Mouse (Mus musculus) heart, postnatal 25 days (tissue): ENCODE measurements around the gene Stk24. TPM values are rescaled to one million over a fixed set of nuclear protein-coding genes. Genes with fewer than 3 reads are reported as not detected.

Source experiments
- DNase-seq: peaks from one replicate; pipeline ENCODE4 v3.0.0; 2022; ENCODE audit warnings: low spot score
- intact Hi-C: fragments of 180-260 bp; cut with DNase I; formaldehyde crosslinking; loops from one replicate; pipeline ENCODE4 v1.15.1; 2025
- total RNA-seq, 2 experiments: library from RNA; stranded (reverse); gene quantifications; 2 replicates each; pipeline ENCODE4 v1.2.3; 2021

The Stk24 gene
- total RNA-seq, 2 experiments from 2014 or later: 67.1 to 78.4 TPM

DNA sequence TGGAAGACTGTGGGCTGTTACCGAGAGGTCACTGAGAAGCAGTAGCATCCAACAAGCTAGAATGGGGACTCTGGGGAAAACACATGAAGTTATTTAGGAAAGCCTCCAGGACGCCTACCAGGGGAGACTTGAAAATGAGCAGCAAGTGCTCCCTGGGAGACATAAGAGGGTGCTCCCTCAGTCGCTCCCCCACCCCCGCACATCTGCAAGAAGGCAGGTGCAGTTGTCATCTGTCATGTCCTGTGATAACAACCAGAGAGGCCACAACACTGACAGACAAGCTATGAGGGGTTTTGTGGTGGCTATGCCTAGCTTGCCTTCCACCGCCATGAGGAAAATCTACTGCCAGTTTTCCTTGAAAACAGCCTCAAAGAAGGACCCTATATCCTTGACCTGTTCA is 57.7 kb downstream of the Stk24 start:
- no peak for DNase-seq
- intact Hi-C loops: no loop called here

DNA sequence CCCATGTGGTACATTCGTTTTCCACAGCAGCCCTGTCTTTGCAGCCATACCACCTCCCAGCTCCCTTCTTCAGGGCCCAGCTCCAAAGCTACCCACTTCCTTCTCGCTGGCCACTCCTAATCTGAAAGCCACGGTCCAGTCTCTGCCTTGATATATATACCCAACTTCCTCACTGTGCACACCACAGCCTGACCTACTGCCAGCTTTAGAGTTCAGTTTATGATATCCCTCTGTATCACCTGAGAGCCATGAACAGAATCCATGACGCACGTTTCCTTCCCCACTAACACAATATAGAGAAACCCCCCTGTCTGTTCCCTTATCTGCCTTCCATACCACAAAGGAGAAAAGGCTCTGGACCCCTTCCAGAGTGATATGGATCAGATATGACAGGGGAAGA is 61.4 kb downstream of the Stk24 start:
- DNase-seq: no peak
- intact Hi-C loops: no loop called here

DNA sequence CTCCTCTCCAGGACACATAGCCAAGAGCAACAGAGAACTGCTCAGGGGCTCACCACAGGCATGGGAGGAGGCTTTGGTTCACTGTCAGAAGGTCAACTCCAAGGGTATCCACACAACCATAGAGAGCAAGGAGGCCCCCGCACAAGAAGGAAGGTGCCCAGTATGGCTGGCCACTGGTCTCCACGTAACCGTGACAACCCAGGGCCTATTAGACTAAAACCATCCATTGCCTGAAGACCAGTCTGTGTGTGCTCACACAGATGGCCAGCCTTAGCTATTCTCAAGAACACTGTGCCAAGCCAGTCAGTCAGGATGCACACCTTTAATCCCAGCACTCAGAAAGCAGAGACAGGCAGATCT is 62.5 kb downstream of the Stk24 start:
- DNase-seq: no peak
- intact Hi-C loops: no loop called here

DNA sequence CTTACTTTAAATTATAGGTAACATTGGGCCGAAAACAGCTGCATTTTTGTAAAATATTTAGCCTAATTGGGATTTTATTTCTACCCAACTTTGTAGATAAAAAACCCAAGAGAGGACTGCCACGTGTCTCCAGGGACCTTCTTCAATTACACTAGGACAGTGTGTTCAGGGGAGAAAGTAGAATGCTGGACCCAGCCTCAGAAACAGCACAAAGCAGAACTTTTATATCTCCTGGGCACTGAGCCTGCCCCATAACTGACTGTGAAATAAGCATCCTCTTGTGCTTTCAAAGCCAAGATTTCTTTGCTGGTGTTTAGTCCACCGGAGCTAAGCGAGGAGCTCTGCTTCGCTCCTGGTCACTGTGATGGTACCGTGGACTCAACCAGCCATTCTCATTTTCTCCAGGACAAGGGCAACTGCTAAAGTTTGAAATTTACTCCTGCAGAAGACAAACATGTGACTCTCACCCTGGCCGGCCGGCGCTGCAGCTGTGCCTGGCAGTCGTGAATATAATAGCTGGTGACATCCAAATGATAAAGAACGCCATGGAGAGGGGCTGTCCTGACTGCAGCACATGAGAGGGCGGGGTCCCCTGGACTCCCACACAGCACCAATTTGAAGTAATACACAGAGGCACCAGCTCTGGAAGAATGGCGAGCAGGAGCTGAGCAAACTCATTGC is 63.0 kb downstream of the Stk24 start:
- DNase-seq: no peak
- intact Hi-C loops: no loop called here

DNA sequence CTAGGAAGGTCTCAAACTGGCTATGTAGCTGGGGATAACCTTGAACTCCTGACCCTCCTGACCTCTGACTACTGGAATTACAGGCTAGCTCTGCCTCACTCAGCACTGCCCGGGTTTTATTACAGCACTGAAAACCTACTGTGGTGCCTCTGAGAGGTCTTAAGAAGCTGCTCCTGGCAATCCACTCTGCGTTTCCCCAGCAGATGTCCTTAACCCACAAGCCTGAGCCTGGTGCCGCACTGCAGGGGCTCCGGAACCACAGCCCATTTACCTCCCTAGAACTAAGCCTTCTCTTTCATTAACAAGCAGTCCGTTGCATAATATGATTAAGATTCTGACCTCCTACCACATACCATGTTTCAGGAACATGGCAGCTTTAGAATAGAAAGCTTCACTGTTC is 63.7 kb downstream of the Stk24 start:
- intact Hi-C loops: no loop called here
- no peak for DNase-seq

DNA sequence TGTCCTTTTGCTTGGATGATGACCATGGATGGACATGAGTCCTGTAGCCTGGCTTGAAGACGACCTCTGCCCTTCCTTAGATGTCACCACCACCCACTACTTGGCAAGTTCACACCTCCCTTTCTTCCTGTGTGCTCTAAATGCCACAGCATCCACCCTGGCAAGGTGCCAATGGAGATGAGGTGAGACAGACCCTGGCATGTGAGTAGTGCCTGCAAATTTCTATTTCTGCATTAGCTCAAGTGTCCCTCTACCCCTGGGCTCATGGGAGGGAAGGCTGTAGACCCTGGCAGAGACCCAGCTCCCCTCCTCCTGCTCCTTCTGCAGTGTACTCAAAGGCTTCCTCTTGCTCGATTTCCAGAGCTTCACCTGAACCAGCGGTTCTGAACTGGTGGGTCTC is 64.9 kb downstream of the Stk24 start:
- no peak for DNase-seq
- intact Hi-C loops: no loop called here

DNA sequence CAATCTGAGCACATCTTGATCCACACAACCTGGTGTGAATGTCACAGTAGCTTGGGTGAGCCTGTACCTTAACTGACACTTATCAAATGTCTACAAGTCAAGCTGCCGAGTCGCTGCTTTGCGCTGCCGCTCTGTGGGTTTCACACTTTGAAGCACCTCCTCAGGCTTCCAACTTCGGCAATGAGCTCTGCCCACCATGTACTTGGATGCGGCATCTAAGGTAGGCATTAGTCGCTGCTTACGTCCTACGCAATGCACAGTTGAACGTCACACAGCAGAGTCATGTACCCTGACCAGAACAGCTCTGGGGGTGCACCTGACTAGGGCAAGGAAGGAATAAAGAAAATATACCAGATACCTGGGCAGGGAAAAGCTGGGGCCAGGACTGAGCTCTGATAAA is 66.5 kb downstream of the Stk24 start:
- intact Hi-C loops: no loop called here
- DNase-seq: no peak

DNA sequence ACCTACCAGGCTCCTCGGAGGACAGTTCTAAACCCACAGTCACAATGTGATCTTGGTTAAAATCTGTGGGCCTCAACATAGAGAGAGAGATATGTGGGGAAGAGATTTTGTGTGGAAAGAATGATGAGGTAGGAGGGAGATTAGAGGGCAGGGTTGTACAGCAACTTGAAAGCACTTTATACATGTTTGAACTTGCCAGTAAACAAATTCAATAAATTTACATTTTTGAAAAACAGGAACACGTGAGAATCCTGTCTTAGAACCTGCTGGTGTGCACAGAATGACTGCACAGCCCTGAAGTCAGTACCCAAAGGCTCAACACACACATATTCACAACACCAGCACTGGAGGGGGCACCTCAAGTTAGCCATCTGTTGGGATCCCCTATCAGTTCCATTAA is 68.7 kb downstream of the Stk24 start:
- intact Hi-C loops: no loop called here
- DNase-seq: no peak

DNA sequence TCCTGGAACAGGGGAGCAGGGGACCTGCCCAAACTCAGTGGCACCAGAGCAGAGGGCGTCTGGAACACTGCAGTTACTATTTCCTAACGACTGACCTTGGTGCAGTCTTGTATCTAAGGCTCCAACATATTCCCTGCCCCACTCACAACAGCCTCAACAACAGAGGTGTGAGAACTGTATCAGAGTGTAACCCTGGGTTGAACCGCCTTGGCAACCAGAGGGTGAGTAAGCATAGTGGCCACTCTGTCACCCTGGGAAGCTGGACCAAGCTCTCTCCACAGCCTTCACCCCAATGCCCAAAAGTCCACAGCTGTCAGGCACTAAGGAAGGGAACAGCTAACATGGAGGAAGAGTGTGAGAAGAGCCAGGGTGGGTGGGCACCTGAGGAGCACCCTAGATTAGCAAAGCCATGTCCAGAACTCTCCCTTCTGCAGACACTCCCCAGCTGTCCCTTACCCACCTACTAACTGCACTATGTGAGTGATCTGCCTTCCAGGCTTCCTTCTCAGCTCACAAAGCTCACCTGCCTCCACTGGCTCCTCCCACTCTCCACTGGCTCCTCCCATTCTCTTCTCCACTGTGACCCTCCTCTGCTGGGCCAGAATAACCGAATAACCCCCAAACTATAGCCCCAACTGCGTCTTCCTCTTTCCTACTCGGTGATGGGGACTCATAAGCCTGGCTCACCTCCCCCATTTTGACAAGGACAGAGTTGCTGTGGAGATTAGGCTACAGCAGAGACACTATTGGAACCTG is 69.3 kb downstream of the Stk24 start:
- intact Hi-C loops: no loop called here
- DNase-seq: no peak

DNA sequence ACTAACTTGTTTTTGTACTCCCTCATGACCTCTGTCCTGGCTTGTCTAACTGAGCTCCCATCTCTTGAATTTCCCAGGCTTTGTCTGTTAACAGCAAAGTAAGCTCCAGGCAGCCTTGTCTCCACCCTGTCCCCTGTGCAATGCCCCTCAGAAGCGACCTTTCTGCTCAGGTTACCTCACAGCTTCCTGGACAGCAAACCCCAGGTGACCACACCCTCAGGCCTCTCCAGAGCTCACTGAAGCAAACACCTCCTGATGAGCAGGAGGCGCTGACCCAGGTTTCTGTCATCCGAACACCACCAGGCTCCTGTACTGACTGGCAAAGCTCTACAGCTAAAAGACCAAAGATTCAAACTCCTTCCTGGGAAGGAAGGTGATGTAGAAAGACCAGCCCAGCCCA is 69.9 kb downstream of the Stk24 start:
- no peak for DNase-seq
- intact Hi-C loops: no loop called here

DNA sequence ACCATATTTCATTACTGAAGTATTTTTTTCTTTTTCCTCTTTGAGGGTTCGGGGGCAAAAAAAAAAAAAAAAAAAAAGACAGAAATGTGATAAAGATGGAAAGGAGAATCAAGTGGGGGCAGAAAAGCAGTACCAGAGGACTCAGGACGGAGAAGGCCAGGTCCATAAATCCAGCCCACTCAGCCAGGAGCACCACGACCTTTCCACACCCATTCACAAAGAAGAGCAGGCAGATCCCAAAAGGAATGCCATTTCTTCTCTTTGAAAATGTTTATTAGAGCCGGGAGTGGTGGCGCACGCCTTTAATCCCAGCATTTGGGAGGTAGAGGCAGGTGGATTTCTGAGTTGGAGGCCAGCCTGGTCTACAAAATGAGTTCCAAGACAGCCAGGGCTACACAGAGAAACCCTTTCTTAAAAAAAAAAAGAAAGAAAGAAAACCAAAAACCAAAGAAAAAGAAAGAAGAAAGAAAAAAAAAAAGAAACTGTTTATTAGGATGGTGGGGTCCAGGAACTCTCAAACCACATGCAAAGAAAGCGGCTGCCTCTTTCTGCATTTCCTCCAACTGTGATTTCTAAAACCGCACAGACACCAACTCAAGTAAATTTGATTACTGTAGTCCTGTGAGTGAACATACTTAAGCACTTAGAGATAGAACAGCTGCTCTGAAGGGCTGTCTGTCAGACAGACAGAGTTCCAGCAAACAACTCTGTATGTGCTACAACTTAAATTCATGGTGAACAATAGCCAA is 74.3 kb downstream of the Stk24 start:
- intact Hi-C loops: no loop called here
- no peak for DNase-seq

DNA sequence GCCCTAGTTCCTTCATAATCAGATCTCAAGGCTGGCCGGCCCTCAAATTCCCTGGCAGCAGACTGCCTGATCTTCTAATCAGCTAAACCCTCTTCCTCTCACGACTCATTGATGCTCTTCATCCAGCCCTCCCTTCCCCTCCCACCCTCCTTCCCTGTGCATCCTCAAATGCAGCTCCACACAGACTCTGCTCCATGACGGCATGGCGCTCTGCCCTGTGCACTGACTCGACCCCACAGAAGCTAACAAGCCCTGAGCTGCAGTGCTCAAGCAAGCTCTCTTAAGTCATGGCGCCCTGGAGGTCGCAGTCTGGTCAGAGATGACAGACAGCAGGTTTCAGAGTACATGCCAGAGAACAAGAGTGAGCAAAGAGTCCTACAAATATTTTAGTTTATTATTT is 75.3 kb downstream of the Stk24 start:
- intact Hi-C loops: no loop called here
- DNase-seq: no peak

DNA sequence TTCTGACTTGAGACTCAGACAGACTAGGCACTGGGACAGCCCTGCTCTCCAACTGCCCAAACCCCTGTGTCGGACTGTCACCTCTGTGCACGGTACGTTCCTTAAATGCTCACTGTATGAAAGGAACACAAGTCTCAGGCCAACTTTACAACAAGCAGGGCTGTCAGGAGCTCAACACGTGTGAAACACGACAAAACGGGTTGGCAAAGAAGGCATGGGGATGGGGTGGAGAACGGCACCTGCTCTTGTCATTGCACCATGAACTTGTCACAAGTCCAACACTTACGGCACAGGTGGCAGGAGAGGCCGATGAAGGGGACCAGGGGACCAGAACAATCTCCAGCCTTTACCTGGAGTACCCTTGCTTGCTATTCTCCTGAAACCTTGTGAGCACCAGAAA is 80.7 kb downstream of the Stk24 start:
- intact Hi-C loops: no loop called here
- DNase-seq: no peak

DNA sequence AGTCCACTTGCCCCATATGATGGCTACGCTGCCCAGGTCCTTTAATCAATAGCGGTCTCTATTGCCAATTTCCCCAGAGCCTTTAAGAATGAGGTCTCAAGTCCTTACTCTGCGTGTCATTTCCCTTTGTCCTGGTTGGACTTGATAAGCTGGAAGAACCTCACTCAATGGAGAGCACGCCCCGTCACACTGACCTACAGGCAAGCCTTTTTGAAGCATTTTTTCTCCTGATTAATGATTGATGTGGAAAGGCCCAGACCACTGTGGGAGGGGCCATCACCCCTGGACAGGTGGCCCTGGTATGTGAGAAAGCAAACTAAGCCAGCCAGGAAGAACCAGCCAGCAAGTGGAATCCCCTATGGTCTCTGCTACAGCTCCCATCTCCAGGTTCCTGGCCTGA is 81.3 kb downstream of the Stk24 start:
- intact Hi-C loops: no loop called here

DNA sequence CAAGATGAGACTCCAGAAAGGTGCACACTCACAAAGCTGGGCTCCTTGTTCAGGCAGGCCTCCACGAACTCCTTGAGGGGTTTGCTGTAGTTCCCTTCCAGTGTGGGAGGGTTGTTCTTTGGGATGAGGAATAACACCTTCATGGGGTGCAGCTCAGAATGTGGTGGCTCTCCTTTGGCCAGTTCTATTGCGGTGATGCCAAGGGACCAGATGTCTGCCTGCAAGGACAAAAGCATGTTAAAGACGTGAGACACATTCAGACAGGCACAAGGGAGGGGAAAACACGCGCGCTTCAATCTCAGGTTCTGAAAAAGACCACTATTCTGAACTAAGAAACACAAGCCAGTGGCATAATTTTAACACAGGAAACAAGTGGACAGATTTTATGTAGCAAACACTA is 82.7 kb downstream of the Stk24 start:
- intact Hi-C loops: no loop called here
- no peak for DNase-seq

More for the DNA sequence above, 81.3 kb downstream of the Stk24 start:
- DNase-seq: no peak

DNA sequence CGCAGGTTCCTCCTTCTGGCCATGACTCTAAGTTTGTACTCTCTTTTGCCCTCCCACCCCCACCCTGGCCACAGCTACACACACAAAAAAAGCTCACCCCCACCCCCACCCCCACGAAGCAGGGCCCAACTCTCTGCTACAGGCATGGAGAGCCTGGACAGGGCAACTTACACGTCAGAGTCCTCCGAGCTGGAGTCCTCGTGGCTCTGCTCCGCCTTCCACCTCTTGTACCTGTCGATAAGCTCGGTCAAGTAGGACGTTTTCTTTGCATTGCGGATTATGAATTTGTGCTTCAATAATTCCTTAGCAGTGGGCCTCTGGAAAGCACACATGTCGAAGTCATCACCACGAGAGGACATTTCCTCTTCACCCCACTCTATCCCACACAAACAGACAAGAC is 85.3 kb downstream of the Stk24 start:
- intact Hi-C loops: no loop called here
- no peak for DNase-seq

DNA sequence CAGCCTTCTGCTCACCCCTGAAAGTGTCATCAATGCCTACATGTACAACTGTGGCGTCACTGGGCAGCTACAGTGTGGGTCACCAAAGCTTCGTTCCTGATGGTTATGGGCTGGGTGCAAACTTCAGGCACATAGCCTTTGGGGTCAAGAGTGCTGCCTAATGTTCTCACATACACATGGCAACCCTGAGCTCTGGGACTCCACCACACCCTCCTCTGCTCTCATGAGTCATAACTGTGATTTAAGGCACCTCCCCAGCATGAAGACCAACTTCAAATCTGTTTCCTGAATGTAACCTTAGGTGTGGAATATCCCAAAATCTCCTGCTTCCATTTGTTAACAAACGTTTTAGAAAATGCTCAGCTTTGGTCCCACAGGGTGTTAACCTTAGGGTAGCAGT is 87.4 kb downstream of the Stk24 start:
- DNase-seq: no peak
- intact Hi-C loops: no loop called here

DNA sequence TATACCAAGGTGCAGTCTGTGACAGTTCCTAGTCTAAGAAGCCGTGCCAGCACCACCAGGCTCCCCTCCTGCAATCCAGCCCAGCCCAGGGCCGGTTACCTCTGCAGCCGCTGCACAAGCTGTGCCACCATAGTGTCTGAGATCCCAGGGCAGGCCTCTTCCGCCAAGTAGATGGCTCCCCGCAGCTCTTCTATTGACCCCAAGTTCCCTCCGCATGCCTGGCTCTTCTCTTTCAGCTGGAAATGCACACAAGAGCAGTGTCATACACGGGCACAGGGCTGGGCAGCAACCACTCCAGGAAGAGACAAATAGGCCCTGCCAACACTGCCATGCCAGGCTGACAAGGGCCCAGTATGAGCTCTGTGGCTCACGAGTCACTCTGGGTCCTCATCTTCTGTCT is 87.9 kb downstream of the Stk24 start:
- DNase-seq: no peak
- intact Hi-C loops: no loop called here

DNA sequence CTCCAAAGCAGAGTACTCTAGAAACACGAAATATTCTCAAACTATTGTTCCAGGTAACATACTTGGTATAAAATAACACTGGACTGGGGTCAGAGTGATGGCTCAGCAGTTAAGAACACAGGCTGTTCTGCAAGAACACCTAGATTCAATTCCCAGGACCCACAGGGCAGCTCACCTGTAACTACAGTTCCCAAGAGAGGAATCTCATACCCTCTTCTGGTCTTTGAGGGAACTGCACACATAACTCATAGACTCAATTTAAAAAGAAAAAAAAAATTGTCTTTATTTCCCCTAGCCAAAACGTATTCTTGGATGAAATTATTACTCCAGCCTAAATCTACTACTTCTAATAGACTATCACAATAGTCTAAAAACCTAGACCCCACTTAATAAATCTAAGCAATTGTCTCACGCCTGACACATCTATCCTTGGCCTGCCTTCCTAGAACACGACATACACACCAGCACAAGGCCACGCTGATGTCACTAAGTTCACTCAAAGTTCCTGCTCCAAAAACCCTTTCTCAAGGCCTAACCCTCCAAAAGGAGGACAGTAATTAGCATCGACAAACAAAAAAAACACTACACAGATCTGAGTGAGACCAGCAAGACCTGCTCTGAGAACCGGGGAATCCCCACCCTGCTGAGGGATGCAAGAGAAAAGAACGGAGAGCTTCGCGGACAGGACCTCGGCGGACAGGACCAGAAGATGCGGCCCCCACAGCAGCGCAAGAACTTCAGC is 94.3 kb downstream of the Stk24 start:
- no peak for DNase-seq
- intact Hi-C loops: no loop called here

DNA sequence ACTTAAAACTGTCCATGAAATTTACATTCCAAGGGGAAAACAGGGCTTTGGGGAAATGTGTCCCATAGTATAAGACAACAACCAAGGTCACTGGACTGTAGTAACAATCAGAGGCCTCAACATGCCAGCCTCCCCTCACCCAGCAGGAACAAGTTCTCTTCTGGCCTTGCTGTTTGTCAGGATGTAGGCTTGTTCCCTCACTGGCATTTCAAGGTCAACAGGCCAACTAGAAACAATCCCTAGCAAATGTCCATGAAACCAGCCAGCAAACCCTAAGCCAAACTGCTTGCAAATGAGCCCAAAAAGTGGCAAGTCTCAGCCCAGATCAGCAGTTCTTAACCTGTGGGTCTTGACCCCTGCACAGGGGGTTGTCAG is 98.5 kb downstream of the Stk24 start:
- no peak for DNase-seq
- intact Hi-C loops: no loop called here
